Comparison of ENCODE assay signal across 15 mouse cellular contexts in the genomic region with DNA sequence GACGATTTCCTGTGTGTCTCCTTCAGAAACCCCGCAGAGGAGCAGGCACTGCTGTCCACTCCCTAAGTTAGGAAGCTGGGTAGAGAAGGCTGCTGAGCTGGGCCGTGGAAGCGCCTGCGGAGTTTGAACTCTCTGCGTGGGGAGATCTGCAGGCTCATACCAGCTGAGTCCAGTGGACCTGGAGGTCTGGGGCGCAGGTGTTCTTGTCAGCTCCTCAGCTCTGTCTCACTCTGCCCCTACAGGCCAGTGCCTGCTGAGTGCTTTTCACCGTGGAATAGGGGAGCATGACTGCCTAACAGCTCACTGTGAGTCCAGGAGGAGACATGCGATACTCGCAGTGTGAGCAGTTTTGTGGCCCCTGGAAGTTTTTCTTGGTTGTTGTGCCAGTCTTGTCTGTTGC.
DNase-seq lines count a peak whose midpoint lies in the region; ATAC-seq and TF ChIP-seq lines count a peak whose summit lies in the region.
"Had no signal": no experiment of that assay in that cellular context is flagged by ENCODE, and none has a peak within 500 bp of the region (broad histone marks: within the 10 kb centered on the region; RNA-seq: fewer than 3 reads in every experiment).

No protein-coding gene starts in this region.

- no peak overlapping the region for H3K27ac ChIP-seq in kidney, embryonic 14.5 days (ENCODE audit: low read depth, low read length)
- H3K27ac ChIP-seq in stomach, postnatal 0 days (replicated peaks), result no peak overlapping the region
- no peak overlapping the region for H3K27ac ChIP-seq in cerebellum, adult 2 months (ENCODE audit: insufficient read depth, low read length)
- H3K27ac ChIP-seq: embryonic facial prominence, embryonic 13.5 days; heart, embryonic 13.5 days; kidney, embryonic 15.5 days; lung, embryonic 15.5 days had no signal

- H3K36me3 ChIP-seq in kidney, embryonic 14.5 days (ENCODE audit: control insufficient read depth, insufficient read depth, low read length), result no peaks in the 10 kb centered on the region
- no peaks in the 10 kb centered on the region for H3K36me3 ChIP-seq in stomach, postnatal 0 days (ENCODE audit: control insufficient read depth, insufficient read depth, low read length)
- H3K36me3 ChIP-seq: embryonic facial prominence, embryonic 13.5 days; heart, embryonic 13.5 days; kidney, embryonic 15.5 days; lung, embryonic 15.5 days had no signal

- no peak for DNase-seq in kidney, adult 9 months
- DNase-seq in retina, embryonic 14.5 days (ENCODE audit: low spot score), result peak; percentile 22
- no peak for DNase-seq in retina, postnatal 1 day
- no peak for DNase-seq in stomach, postnatal 0 days (ENCODE audit: low spot score)
- no peak for DNase-seq in cerebellum, adult 2 months
- DNase-seq in adrenal gland, adult (ENCODE audit: inconsistent age in 2 of 2, low spot score in 1 of 2), result no peak
- DNase-seq: cerebellum, adult 11 months had no signal

- H3K4me3 ChIP-seq in kidney, embryonic 14.5 days (ENCODE audit: low read length), result no peak overlapping the region
- H3K4me3 ChIP-seq in stomach, postnatal 0 days (ENCODE audit: low read depth, low read length), result no peak overlapping the region
- H3K4me3 ChIP-seq in cerebellum, adult 2 months (replicated peaks; ENCODE audit: insufficient read depth, low read depth, low read length), result no peak overlapping the region
- H3K4me3 ChIP-seq: embryonic facial prominence, embryonic 13.5 days; heart, embryonic 13.5 days; kidney, embryonic 15.5 days; lung, embryonic 15.5 days; megakaryocyte, embryonic 14.5 days had no signal

- 0 out of 2 replicates have a peak, but pooled peaks have one; percentile 39 for ATAC-seq in kidney, embryonic 14.5 days (ENCODE audit: low FRiP score, low TSS enrichment)
- ATAC-seq in stomach, postnatal 0 days (ENCODE audit: low FRiP score, low TSS enrichment), result no peak

- no peaks in the 10 kb centered on the region for H3K9me3 ChIP-seq in kidney, embryonic 14.5 days (ENCODE audit: control insufficient read depth, low read length)
- H3K9me3 ChIP-seq in stomach, postnatal 0 days (ENCODE audit: control insufficient read depth, low read length), result no peaks in the 10 kb centered on the region
- H3K9me3 ChIP-seq: embryonic facial prominence, embryonic 13.5 days; heart, embryonic 13.5 days; kidney, embryonic 15.5 days; lung, embryonic 15.5 days; megakaryocyte, embryonic 14.5 days had no signal

- TF ChIP-seq EP300 in stomach, postnatal 0 days (optimal IDR thresholded peaks at IDR 0.05), result no peak

- no peak overlapping the region for H3K4me2 ChIP-seq in kidney, embryonic 14.5 days (replicated peaks; ENCODE audit: low read depth, low read length)
- no peak overlapping the region for H3K4me2 ChIP-seq in stomach, postnatal 0 days (replicated peaks; ENCODE audit: low read depth)
- H3K4me2 ChIP-seq: embryonic facial prominence, embryonic 13.5 days; heart, embryonic 13.5 days; kidney, embryonic 15.5 days; liver, embryonic 11.5 days; lung, embryonic 15.5 days had no signal

- H3K27me3 ChIP-seq in kidney, embryonic 14.5 days (ENCODE audit: control insufficient read depth, insufficient read depth, low read length), result no peaks in the 10 kb centered on the region
- no peaks in the 10 kb centered on the region for H3K27me3 ChIP-seq in stomach, postnatal 0 days (ENCODE audit: control insufficient read depth, insufficient read depth, low read length)
- no peaks in the 10 kb centered on the region for H3K27me3 ChIP-seq in cerebellum, adult 2 months (ENCODE audit: control insufficient read depth, insufficient read depth, low read length)
- H3K27me3 ChIP-seq: CH12.LX; embryonic facial prominence, embryonic 13.5 days; kidney, embryonic 15.5 days; lung, embryonic 15.5 days; megakaryocyte, embryonic 14.5 days had no signal

- peak; percentile 31 for TF ChIP-seq CTCF in stomach, postnatal 0 days (IDR thresholded peaks at IDR 0.05; ENCODE audit: low read depth)
- no peak for TF ChIP-seq CTCF in cerebellum, adult 2 months (IDR thresholded peaks at IDR 0.05; ENCODE audit: borderline replicate concordance, insufficient read depth, low read depth, low read length)

- 71% methylated on average over 10 of the region's 10 CpGs for WGBS in kidney, embryonic 14.5 days
- WGBS in stomach, postnatal 0 days, result 74% methylated on average over 10 of the region's 10 CpGs
- 79% methylated on average over 10 of the region's 10 CpGs for WGBS in cerebellum, adult 2 months

- no peak overlapping the region for H3K9ac ChIP-seq in kidney, embryonic 14.5 days (ENCODE audit: low read depth, low read length)
- no peak overlapping the region for H3K9ac ChIP-seq in stomach, postnatal 0 days (ENCODE audit: low read length)
- H3K9ac ChIP-seq: embryonic facial prominence, embryonic 13.5 days; heart, embryonic 13.5 days; kidney, embryonic 15.5 days; lung, embryonic 15.5 days had no signal

- peaks cover 13% of the 10 kb centered on the region; the same call in 1 of the 2 replicates for H3K4me1 ChIP-seq in kidney, embryonic 14.5 days (ENCODE audit: control insufficient read depth, insufficient read depth, low read length)
- H3K4me1 ChIP-seq in stomach, postnatal 0 days (replicated peaks; ENCODE audit: control insufficient read depth, insufficient read depth), result no peaks in the 10 kb centered on the region
- H3K4me1 ChIP-seq in cerebellum, adult 2 months (ENCODE audit: control insufficient read depth, insufficient read depth, low read length), result peaks cover 5% of the 10 kb centered on the region

- TF ChIP-seq POLR2A in cerebellum, adult 2 months (IDR thresholded peaks at IDR 0.05; ENCODE audit: borderline replicate concordance, insufficient read depth, low read length), result no peak
